Mouse (Mus musculus) stomach, embryonic 14.5 days (tissue): ENCODE measurements around the gene Nufip1. TPM values are rescaled to one million over a fixed set of nuclear protein-coding genes. Genes with fewer than 3 reads are reported as not detected.

Source experiments
- ATAC-seq: fragments of 200-750 bp; cut with Nextera tagmentation; 2 replicates; pipeline ENCODE4 v1.8.0; 2017; ENCODE audit warnings: low read depth, moderate TSS enrichment; ENCODE audit not compliant: insufficient number of reproducible peaks, insufficient read depth, low FRiP score
- H3K27ac ChIP-seq: fragments of 300-500 bp; sonication (generic); 2 replicates; pipeline ENCODE4 v1.5.1; 2014; ENCODE audit warnings: mild to moderate bottlenecking, low read length, moderate library complexity, mixed read lengths
- H3K27me3 ChIP-seq: fragments of 300-500 bp; sonication (generic); 2 replicates; pipeline ENCODE4 v1.6.1; 2014; ENCODE audit warnings: low read length, control low read depth, mixed read lengths; ENCODE audit not compliant: control insufficient read depth, insufficient read depth
- H3K36me3 ChIP-seq: fragments of 300-500 bp; sonication (generic); 2 replicates; pipeline ENCODE4 v1.6.1; 2014; ENCODE audit warnings: mild to moderate bottlenecking, control low read depth, low read length, moderate library complexity, mixed read lengths; ENCODE audit not compliant: control insufficient read depth, insufficient read depth
- H3K4me1 ChIP-seq: fragments of 300-500 bp; sonication (generic); 2 replicates; pipeline ENCODE4 v1.6.1; 2014; ENCODE audit warnings: low read length, control low read depth, mixed read lengths; ENCODE audit not compliant: control insufficient read depth, insufficient read depth
- H3K4me2 ChIP-seq: fragments of 300-500 bp; sonication (generic); replicated peaks from 2 replicates; pipeline ENCODE4 v1.6.1; 2014; ENCODE audit warnings: low read depth, low read length, control low read depth
- H3K4me3 ChIP-seq: fragments of 300-500 bp; sonication (generic); 2 replicates; pipeline ENCODE4 v1.5.1; 2014; ENCODE audit warnings: low read depth, low read length, control low read depth
- H3K9ac ChIP-seq: fragments of 300-500 bp; sonication (generic); replicated peaks from 2 replicates; pipeline ENCODE4 v1.6.1; 2014; ENCODE audit warnings: low read depth, mild to moderate bottlenecking, control low read depth, low read length, moderate library complexity, mixed read lengths
- H3K9me3 ChIP-seq: fragments of 300-500 bp; sonication (generic); 2 replicates; pipeline ENCODE4 v1.6.1; 2016; ENCODE audit warnings: low read depth, low read length, control low read depth; ENCODE audit not compliant: control insufficient read depth
- WGBS: fragments of 180-500 bp; shearing (Covaris S2); extraction: QIAGEN DNeasy Blood & Tissue Kit; methylation state at CpG from one replicate; pipeline ENCODE4 v1.1.7; 2014; 5-methylcytosine and 5-hydroxymethylcytosine counted together
- polyA plus RNA-seq: library from polyadenylated mRNA; unstranded; fragments of >200 nt; fragmentation: Nextera tagmentation; extraction: Ambion mirVana; gene quantifications from 2 replicates; pipeline ENCODE4 v1.2.1, GENCODE M21; 2014

Nufip1 gene
- 13.6 and 14.1 TPM in 2 replicates for polyA plus RNA-seq

DNA sequence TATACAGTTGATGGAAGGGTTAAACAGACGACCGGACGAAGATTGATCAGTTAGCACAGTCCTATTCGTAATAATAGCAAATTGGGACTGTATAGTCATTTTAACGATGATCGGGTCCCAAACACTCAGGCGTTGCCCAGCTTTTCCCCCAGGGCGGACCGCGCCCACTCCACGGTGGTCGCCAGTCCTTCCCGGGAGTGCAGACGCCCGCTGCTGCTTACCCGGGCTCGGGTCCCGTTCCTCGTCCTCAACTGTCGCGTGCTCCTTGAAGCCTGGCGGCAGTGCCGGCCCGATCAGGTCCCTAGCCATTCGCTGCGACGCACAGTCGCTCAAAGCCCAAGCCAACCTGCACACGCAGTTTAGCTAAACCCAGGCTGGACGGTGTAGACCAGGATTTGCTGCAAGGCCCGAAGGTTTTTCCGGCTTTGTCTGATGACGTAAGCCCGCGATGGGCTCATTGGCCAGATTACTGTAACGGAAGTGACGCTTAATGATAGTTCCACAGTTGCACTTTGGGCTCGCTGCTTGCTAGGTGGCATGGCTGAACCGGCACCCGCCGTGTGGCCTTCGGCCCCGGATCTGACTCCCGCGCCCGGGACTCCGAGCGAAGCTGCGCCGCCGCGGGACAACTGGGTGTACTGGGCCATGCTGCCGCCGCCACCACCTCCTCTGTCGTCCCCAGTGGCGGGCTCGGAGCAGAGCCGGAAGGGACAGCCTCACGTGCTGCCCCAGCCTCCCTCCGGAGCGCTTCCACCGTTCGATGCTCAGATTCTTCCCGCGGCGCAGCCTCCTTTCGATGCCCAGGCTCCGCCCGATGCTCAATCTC is at the start of gene Nufip1, which contains the start of gene Gpalpp1:
Gene Nufip1 (plus strand): TSS at position 496 of the 826 bp plus-strand sequence.
Gene Gpalpp1 (minus strand): TSS at position 365 of the 826 bp plus-strand sequence.
- peak within 1 kb of the TSS; percentile 86 for H3K27ac ChIP-seq
- H3K9me3 ChIP-seq = no peaks in the 10 kb centered on the region
- H3K36me3 ChIP-seq = peaks cover 11% of the 10 kb centered on the region; the same call in 1 of the 2 replicates
- H3K27me3 ChIP-seq = no peaks in the 10 kb centered on the region
- H3K4me1 ChIP-seq = peaks cover 11% of the 10 kb centered on the region; the same call in 1 of the 2 replicates
- peak; percentile 99 for ATAC-seq
- H3K4me2 ChIP-seq = peak within 1 kb of the TSS; percentile 93
- H3K4me3 ChIP-seq = peak within 1 kb of the TSS; percentile 94
- WGBS = under 1% methylated on average over 69 of the region's 69 CpGs
- H3K9ac ChIP-seq = peak within 1 kb of the TSS; percentile 81

DNA sequence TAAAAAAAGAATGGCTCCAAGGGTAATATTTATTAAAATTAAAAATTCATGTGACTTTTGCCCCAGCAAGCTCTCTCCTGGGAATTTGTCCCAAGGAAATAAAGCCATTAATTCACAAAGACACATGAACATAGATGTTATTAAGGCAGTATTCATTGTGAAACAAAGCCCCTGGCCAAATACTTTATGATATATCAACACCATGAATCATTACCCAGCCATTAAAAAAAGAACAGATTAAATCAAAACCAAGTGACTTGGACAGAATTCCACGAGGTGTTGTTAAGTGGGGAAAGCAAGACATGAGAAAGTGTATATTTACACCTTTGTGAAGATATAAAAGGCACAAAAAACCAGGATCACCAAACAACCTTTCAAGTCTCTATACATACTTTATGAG is 43.5 kb upstream of the Nufip1 start:
- ATAC-seq = no peak
- Histone ChIP-seq H3K4me1 (no peaks in the 10 kb centered on the region), H3K36me3 (no peaks in the 10 kb centered on the region), H3K9me3 (no peaks in the 10 kb centered on the region), H3K4me2 (no peak overlapping the region), H3K9ac (no peak overlapping the region), H3K4me3 (no peak overlapping the region), H3K27me3 (no peaks in the 10 kb centered on the region), H3K27ac (no peak overlapping the region)
- WGBS = 78% methylated on average over 1 of the region's 1 CpGs

DNA sequence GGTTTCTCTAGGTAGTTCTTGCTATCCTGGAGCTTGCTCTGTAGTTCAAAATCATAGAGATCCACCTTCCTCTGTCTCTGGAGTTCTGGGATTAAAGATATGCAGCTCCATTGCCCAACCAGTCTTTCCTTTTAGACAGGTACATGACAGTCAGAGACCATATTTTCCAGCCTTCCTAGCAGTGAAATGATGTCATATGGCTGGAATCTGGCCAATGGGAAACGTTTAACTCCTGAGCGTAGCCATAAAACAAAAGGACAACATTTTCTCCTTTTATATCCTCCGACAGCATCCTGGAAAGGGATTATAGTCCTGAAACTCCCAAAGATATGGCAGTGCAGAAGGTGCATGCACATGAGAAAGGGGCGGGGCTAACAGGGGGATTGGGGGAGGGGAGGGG is 42.4 kb upstream of the Nufip1 start:
- ATAC-seq = no peak
- Histone ChIP-seq H3K27me3 (no peaks in the 10 kb centered on the region), H3K4me2 (no peak overlapping the region), H3K4me3 (no peak overlapping the region), H3K9ac (no peak overlapping the region), H3K9me3 (no peaks in the 10 kb centered on the region), H3K4me1 (no peaks in the 10 kb centered on the region), H3K36me3 (no peaks in the 10 kb centered on the region), H3K27ac (no peak overlapping the region)
- 54% methylated on average over 4 of the region's 4 CpGs for WGBS

DNA sequence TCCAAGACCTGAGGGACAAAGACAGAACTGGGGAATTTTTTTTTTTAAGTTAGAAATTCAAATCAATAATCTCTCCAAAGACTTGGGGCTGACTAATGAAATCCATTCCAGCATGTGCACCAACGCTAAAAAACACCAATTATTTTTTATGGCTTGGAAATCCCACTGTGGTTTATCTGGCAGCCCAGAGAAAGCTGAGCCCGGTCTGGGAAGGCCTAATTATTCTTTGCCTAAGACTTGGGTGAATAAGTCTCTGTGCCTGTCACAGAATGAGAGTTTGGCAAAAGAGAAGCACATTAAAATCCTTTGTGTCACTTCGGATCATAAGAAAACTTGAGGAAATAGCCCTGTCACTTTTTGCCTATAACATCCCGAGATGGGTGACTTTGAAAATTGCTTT is 41.4 kb upstream of the Nufip1 start:
- no peaks in the 10 kb centered on the region for H3K36me3 ChIP-seq
- 84% methylated on average over 4 of the region's 4 CpGs for WGBS
- H3K4me3 ChIP-seq = no peak overlapping the region
- H3K9me3 ChIP-seq = no peaks in the 10 kb centered on the region
- H3K9ac ChIP-seq = no peak overlapping the region
- H3K4me2 ChIP-seq = no peak overlapping the region
- ATAC-seq = no peak
- H3K4me1 ChIP-seq = no peaks in the 10 kb centered on the region
- H3K27ac ChIP-seq = no peak overlapping the region
- H3K27me3 ChIP-seq = no peaks in the 10 kb centered on the region

DNA sequence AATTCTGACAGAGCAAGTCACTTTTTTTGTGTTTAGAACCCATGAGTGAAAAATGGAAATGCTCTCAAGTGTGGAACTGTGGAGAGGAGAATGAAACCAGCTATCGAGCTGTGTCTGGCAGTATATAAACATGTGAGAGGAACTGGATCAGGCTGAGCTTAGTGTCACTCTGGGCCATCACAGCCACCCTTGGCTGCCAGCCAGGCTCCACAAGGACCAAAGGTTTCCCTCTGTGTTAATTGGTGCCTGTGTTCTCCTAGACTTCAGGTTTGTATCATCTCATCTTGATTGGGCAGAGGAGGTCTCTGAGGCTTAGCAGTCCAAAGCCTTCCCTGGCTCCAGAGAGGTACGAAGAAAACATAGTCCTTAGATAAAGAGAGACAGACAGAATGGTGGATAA is 38.1 kb upstream of the Nufip1 start:
- ATAC-seq = no peak
- Histone ChIP-seq H3K9ac (no peak overlapping the region), H3K4me3 (no peak overlapping the region), H3K27ac (no peak overlapping the region), H3K36me3 (no peaks in the 10 kb centered on the region), H3K4me2 (no peak overlapping the region), H3K9me3 (no peaks in the 10 kb centered on the region), H3K4me1 (no peaks in the 10 kb centered on the region), H3K27me3 (no peaks in the 10 kb centered on the region)
- 38% methylated on average over 2 of the region's 2 CpGs for WGBS

DNA sequence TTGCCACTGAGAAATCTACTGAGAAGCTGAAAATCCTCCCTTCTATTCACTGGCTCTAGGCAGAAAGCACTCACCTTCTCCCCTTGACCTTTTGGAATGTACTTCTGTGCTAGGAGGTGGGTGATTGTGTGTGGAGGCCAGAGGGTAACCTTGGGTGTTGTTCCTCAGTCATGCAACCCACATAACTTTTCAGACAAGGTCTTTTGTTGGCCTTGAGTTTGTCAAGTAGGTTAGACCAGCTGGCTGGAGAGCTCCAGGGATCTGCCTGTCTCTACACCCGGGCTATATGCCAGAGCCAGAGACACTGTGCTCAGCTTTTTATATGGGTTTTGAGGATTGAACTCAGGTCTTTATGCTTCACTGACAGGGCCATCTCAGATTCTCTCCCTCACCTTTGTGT is 36.5 kb upstream of the Nufip1 start:
- Histone ChIP-seq H3K27me3 (no peaks in the 10 kb centered on the region), H3K4me2 (no peak overlapping the region), H3K9ac (no peak overlapping the region), H3K4me1 (no peaks in the 10 kb centered on the region), H3K9me3 (no peaks in the 10 kb centered on the region), H3K4me3 (no peak overlapping the region), H3K36me3 (no peaks in the 10 kb centered on the region), H3K27ac (no peak overlapping the region)
- no peak for ATAC-seq
- 89% methylated on average over 1 of the region's 1 CpGs for WGBS

DNA sequence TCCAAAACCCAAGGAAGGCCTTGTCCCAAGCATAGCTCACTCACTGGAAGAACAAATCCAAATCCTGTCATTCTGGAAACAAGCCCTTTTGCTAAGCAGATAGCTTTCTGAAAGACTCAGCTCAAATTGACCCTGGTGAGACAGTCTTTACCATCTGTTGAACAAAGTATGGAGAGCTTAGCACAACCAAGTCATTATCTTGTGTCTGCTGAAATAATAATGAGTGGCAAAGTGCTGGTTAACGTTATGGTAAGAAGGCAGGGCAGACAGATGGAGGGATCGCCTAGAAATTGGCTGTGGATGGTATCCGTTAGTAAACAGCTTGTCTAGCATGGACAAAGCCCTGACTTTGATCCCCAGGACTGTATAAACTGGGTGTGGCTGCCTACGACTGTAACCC is 35.0 kb upstream of the Nufip1 start:
- Histone ChIP-seq H3K36me3 (no peaks in the 10 kb centered on the region), H3K4me3 (no peak overlapping the region), H3K4me1 (no peaks in the 10 kb centered on the region), H3K4me2 (no peak overlapping the region), H3K9ac (no peak overlapping the region), H3K9me3 (no peaks in the 10 kb centered on the region), H3K27me3 (no peaks in the 10 kb centered on the region), H3K27ac (no peak overlapping the region)
- ATAC-seq = no peak
- 42% methylated on average over 4 of the region's 4 CpGs for WGBS

DNA sequence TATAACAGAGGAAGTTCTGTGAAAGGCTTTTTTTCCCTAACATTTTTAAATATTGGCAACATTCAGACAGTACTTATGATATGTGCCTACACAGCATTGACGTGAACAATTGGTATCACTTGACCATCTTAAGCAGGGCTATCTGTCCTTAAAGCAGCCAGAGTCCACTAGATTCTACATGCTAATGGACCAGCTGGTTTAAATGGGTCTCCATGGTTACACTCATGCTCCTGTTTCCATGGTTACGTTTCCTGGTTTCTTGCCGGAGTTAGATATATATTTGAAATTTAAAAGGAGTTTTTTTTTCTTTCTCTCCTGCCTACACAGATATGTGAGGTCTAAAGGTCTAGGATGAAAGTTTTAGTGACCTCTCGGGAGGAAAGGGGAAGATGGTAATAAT is 34.1 kb upstream of the Nufip1 start:
- 66% methylated on average over 4 of the region's 4 CpGs for WGBS
- H3K9me3 ChIP-seq = no peaks in the 10 kb centered on the region
- H3K4me1 ChIP-seq = no peaks in the 10 kb centered on the region
- H3K4me2 ChIP-seq = no peak overlapping the region
- H3K27ac ChIP-seq = no peak overlapping the region
- H3K4me3 ChIP-seq = no peak overlapping the region
- no peaks in the 10 kb centered on the region for H3K27me3 ChIP-seq
- no peak overlapping the region for H3K9ac ChIP-seq
- no peak for ATAC-seq
- no peaks in the 10 kb centered on the region for H3K36me3 ChIP-seq
